Mouse (Mus musculus): ENCODE measurements around the gene Limch1.

Limch1 gene

DNA sequence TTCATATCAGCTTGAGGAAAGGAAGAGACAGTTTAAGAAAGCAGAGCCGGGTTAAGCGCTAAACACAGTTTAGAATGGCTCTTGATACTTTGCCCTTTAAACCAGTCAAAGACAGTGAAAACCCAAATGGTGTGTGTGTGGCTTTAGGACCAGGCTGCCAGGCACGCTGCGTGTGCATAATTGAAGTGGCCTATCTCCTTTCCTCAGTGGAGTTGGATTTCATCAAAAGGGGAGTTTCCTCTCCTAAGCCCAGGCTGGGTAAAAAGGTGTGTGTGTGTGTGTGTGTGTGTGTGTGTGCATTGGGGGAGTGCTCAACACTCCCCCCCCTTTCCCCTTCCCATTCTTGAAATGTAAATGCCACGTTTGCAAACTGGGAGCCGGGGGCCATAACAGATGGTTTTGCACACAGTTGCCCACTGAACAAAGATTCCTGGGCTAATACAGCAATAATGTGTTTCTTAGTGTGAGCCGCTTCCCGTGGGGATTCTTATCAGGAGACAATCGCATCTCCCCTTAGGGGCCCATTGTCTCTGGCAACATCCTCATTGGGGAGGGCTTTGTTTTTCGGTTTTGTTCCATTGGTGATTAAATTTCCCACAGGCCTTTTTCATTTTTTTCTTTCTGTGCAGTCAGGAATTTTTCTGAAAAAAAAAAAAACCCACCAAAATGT lies 2.3 kb downstream of the Limch1 start:
- DNase-seq, result no peak

DNA sequence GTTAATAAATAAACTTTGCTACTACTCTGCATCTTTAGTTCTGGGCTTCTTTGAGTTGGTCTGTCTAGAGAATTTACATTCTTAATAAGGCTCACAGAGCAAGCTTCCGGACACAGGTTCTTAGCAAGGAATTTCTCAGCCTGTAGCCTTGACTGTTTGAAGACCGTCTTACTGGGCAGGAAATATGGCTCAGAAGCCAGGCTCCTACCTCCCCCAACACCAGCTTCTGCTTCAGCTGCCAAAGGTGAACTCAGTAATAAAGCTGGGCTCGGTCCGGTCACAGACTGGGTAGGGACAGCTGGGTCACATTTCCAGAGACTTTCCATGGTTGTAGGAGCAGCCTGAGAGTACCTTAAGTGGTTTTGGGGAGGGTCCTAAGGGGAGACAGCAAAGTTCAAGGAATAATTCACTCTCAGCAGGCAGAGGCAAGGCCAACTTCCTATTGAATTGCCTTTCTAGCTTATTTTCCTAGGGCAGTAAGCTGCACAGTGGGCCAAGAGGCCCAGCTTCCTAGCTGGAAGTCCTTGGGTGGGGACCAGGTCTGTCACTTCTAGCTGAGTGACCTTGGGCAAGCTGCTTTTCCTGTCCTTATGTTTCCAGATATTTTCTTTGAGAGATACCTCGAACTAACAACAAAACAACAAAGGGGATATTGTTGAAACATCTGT lies 3.0 kb downstream of the Limch1 start:
- DNase-seq, result peak in 1 of 2 experiments; percentile 10

DNA sequence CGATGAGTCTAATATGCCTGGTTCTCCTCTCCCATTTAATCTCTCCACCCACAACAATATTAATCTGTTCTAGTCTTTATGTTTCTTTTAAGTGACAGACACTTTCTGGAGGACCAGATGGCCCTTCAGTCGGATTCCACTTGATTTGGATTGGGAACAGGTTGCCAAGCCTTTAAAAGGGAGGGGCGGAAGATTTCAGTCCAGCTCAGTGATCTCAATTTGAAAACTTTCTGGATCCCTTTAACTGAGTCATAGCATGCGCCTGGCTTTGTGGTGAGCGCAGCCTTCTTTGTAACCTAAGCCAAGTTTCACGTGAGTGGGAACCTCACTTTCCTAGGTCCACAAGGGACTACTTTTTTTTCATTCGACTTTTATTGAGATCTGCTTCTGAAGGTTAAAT lies 5.0 kb downstream of the Limch1 start:
- no peak for DNase-seq

DNA sequence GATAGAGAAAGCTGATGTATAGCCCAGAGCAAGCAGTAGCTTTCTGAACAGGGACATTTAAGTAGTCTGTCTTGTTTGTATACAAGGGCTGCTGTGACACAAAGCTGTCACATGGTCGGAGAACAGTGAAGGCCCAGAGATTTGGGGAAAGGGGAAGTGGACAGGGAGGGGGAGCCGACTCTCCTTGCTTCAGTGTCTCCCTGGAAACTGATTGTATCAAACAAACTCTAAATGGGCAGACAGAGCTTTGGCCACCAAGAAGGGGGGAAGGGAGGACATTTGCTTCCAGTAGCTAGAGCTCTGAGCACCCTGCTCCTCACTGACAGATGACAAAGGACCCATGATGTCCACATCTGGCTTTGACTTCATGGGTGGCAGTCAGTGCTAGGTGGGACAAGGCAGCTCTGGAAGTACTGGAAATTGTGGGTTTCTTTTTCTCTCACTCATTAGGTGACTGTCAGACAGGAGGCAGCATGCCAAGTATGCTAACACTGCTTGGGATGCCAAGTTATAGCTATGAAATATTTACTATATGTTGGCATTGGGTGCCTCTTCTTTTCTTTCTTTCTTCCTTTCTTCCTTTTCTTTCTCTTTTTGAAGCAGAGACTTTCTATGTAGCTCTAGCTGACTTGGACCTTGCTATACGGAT lies 5.8 kb downstream of the Limch1 start:
- DNase-seq, result no peak

DNA sequence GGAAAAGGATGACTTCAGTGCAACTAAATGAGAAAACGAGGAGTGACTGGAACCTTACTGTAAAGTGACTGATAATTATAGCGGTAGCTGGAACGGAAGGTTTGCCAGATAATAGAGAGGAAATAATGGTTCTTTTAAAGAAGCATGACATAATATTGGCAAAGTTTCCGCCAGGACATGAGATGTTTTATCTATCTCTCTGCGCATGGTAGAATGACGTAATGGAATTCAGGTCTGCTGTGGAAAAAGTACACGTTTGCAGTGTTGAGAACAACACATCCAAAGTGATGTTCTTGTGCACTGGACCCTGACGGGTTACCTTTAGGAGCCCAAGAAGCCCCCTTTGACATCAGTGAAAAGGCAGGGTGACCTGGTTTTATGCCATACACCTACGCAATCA lies 8.0 kb downstream of the Limch1 start:
- DNase-seq, result no peak

DNA sequence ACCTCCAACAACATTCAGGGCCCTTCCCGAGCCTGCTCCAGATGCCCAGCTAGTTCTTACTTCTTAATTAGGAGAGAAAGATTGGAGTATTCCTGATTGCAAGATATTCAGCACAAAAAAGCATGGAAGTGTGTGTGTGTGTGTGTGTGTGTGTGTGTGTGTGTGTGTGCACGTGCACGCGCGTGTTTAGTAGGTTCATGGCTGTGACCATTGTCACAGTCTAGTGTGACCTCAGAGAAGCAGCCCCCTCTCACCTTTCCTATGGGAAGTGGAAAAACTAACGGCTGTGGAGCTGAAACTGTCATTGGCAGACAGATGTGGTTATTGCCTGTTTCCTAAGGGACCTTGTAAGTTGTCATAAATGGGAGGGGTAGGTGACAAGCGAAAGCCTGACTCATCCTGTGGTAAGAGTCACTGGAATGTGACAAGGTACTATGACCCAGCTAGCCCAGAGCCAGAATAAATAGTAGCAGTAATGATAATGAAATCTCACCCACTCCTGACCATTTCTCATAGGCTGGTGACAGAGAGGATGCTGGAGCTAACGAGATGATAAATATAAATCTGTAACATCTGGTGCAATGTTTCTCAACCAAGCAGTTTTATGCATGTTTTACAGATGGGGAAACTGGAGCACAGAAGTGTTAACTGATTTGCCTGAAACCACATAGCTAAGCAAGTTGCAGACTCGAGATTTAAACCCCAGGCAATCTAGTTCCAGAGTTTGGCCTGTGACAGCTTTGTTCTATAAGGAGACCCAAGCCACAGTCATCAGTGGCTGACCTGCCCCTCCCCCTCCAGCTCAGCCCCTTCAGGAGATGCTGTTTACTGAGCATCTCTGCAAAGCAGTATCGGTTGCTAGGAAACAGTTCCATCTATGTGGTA lies 11.4 kb downstream of the Limch1 start:
- DNase-seq, result no peak

DNA sequence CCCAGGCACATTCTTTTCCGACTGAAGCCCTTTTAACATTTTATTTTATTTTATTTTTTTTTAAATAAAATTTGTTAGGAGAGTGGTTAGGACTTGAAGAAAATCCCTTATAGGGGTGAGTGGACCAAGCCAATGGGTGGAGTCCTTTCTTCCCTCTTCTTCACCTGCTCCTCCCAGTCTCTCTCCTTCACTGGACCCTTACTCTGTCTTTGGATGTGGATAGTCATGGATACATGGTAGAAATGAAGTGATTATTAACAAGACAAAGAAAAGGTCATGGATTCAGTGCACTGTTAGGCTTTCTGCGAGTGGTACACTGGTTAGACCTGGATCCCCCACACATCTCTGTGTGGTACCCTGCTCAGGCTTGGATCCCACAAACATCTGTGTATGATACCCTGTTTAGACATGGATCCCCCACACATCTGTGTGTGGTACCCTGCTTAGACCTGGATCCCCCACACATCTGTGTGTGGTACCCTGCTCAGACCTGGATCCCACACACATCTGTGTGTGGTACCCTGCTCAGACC lies 12.1 kb downstream of the Limch1 start:
- no peak for DNase-seq

DNA sequence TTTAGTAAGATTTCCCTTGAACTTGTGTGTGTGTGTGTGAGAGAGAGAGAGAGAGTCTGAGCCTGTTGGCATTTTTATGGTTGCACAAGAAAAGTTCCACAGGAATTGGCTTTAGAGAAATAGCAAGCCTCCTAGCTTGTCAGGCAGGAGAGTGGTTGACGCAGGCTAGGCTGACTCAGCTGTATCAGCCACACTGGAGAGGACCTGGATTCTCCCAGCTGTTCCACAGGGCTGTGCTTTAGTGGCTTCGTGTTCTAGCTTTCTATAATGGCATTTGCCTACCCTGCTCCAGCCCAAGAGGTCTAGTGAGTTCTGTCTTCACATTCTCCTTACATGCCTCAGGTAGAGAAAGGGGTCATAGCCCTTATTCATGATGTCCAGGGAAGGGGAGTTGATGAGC lies 13.7 kb downstream of the Limch1 start:
- no peak for DNase-seq

DNA sequence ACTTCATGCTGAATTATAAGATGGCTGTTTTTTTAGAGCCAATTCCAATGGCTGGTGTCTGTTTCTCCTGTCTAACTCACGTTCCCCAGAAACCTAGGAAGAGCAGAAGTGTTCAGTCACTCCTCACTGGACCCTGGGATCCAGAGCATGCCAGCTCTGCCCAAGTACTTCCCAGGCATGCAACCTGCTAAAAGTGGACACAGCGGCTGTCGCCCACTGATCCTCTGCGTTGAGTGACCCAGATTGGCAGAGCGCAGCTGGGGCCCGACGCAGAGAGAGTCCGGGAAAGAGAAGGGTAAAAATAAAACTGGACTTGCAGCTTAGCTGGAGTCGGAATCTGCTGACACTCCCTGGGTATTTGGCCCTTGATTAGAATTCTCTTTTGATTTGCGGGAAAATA lies 15.1 kb downstream of the Limch1 start:
- DNase-seq, result no peak

DNA sequence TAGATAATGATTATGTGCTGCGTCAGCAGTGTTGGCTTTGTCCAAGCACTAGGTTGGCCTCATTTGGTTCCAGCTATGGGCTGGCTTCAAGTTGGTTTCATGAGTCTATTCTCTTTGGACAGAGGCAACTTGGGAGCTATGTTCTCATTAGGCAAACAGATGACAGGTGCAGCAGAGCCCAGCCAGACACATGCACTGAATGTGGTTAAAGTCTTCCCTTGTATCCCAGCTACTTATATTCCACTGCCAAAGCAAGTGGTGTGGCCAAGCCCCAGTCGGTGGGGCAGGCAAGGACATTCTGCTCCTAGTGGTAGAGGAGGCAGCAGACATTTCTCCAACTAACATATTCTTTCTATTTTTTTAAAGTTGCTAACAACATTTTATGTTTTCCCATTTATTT lies 16.4 kb downstream of the Limch1 start:
- no peak for DNase-seq

DNA sequence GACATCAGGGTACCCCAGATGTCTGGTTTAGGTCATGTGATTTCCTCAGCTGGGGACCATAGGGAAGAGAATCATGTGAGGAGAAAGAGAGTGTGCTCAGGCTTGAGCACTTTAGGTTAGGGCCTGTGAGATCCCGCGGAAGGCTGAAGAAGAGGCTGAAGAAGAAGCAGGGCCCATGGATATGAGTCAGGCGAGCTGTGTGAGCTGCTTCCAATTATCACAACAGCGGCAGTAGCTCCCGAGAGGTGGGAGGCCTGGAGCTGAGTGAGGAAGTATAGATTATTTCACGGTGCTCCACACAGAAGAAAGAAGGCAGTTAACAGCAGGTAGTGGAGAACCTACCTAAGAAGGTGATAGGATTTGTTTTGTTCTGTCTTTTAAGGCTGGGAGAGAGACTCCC lies 18.5 kb downstream of the Limch1 start:
- DNase-seq, result no peak

DNA sequence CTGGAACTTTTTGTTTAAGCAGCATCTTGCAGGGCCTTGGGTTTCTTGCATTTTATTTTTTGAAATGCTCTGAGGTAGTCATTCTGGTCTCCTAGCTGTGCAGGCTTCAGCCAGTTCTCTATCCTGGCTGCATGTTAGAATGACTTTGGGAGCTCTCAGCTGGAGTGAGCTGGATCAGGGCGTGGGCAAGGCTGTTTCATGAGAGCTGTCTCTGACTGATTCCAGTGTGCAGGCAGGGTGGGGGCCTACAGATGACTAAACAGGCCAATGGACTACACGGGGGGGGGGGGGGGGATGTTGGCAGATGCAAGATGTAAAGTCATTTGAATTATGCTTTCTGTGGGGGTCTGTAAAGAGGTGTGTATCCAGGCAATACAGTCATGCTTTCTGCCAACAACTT lies 20.3 kb downstream of the Limch1 start:
- no peak for DNase-seq

DNA sequence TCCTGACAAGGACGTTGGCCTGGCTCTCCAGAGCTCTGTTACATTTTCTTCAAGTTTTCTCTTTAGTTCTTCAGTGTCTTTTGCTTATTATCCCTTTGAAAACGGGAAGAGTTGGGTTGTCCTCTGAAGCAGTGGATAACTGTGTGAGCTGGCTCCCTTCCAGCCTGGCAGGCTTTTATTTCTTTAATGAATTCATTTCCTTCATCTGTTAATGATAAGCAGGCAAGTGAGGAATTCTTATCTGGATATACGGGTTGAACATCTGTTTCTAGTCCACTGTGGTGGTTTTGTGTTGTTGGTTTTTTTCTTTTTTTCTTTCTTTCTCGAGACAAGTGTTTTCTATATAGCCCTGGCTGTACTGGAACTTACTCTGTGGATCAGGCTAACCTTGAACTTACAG lies 22.4 kb downstream of the Limch1 start:
- no peak for DNase-seq

DNA sequence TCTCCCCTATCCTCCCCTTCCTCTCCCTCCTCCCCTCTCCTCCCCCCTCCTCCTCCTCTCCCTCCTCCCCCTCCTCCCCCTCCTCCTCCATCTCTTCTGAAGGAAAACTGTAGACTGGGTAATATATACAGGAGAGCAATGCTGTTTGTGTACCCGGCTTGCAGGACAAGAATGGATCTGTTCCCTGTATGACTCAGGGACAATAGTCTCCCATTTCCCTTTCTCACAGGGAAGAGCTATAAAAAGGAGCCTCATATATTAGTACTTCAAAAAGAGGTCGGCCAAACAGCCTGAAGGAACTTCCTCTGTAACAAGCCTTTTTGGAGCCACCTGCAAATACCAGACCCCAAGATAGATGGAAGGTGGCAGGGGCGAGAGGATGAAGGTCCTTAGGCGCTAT lies 23.4 kb downstream of the Limch1 start:
- no peak for DNase-seq

DNA sequence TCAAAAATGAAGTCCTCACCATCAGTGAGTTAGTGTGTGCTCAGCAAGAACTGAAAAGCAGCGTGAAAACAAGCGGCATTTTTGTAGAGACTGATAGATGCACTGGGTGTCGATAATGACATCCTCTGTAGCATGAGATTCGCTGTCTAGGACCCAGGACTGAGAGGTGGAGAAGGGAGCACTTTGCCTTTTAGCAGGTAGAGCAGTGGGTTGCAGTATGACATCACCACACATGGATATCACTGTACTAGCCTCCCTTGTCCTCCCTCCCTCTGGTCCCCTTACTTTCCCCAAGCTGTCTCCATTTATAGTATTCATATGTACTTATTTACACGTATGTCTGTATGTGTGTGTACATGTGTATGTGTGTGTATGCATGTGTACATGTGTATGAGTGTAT lies 23.9 kb downstream of the Limch1 start:
- no peak for DNase-seq

DNA sequence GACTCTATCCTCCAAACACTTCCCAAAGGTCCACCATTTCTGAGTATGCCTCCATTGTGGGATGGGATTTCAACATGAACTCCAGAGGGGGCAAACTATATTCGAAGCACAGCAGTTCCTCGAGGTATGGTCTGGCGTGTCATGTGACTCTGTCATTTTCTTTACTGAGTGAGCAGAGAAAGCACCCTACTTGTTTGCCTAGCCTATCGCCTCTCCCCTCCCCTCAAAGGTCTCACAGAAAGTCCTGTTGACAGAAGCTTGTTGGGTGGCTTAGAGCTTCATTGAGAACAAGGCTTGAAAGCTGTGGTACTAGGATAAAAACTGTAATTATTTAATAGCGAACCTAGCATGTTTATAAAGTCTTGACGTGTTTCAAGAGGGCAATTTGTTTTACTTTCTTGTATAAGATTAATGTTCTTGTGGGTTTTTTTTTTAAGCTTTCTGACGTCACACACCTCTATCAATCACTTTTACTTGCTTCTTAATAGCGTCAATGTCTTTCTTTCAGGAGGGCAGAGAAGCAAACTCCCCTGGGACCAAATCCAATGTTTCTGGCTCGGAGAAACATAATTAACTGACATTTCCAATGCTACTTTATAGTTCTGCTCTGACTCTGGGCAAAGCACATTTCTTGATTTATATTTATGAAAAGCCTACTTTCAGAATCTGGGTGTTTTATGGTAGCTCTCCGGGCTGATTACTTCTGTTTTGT lies 32.5 kb downstream of the Limch1 start:
- no peak for DNase-seq

DNA sequence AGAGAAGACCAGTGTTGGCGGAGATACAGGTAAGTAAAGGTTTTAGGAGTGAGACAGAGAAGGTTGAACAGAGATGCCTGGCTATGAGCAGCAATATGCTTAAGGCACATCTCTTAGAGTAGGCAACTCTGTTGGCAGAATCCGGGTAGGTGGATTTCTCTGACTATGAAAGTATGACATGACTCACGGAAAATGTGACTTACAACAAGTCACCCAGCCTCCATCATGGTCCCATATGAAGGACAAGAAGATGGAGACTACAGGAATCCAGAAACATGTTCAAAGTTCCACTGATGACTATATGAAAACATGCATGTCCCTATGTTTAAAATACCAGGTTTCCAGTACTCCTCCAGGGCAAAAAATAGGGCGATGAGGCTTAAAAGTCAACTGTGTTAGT lies 34.7 kb downstream of the Limch1 start:
- no peak for DNase-seq

DNA sequence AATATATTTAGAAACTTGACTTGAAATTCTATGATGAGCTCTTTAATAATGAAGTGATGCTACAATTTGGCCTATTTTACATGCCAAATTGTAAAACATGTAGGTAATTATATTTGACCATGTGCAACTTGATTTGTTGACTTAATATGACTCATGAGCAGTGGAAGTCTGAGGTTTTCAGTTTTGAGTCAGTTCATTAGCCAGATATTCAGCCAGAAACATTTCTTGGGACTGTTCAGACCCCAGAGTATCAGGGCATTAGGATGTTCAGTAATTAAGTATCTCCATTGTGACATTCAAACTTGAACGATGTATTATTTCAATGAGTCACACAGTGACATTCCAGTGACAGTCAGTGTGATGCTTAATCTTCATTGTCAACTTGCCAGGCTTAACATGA lies 35.9 kb downstream of the Limch1 start:
- DNase-seq, result no peak

DNA sequence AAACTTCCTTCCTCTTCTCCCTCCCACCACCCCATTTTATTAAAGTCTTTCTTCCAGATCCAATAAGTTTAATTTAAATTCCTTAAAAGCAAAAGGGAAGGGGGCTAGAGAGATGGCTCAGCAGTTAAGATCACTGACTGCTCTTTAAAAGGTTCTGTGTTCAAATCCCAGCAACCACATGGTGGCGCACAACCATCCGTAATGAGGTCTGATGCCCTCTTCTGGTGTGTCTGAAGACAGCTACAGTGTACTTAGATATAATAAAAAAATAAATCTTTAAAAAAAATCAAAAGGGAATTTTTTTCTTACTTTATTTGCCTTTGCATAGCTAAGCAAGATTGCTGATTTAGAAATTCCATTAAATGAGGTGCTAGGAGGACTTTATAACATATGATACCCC lies 37.2 kb downstream of the Limch1 start:
- DNase-seq, result no peak

DNA sequence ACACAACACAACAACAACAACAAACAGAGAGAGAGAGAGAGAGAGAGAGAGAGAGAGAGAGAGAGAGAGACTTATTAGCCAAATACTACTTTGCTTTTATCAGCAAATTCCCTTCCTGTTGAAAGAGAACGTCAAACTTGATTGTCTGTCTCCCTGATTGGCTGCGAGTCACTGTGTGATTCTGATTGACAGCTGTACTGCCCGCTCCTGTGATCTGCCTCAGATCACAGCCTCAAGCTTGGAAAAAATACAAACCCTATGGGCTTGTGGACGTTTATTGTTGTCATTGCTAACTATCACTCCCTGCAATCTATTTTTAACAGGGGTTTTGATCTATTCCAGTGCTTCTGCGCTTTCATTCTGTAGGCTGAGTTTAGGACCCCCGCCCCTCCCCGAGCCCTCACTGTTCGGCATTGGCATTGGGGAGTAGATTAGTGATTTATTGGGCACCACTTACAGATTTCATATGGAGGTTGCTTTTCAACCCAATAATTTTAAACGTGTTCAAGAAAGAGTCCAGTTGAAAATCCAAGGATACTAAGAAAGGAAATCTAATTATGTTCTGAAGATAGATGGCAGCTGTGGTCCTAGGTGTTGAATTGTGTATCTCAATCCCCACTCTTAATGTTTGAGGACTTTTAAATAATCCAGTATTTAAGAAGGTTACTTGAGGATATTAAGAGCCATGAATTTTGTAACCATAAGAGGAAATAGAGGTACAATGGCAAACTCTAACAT lies 39.2 kb downstream of the Limch1 start:
- DNase-seq, result peak; percentile 36 to 82

DNA sequence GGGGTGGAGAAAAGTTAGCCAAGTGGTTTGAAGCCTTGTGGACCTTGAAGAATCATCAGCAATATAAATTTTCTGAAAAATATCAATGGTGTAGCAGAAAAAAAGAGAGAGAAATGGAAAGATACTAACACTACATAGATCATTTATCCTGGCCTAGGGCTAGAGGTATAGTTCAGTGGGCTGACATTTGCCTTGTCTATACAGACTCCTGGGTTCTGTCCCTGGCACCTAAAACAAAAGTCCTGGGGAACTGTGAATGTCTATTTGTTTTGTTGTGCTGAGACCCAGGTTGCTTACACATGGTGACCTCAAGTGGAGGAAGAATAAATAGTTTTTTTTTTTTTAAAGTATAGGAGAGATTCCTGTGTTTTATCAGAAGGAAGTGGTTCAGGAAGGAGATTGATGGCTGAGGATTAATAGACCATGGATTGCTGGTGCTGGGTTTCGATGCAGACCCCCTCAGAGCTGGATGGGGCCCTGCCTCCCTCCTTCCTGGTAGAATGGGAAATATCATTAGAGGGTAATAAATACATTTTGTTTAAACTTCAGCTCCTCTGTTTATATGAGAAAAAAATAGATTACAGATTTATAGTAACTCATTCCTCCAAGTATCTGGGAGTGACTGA lies 40.5 kb downstream of the Limch1 start:
- DNase-seq, result no peak

All from lung, postnatal 4 days (tissue).